Mouse (Mus musculus) myocyte (in vitro differentiated cells): ENCODE data around the gene Oprd1.

ENCODE experiments used
- POLR2A ChIP-seq: IDR thresholded peaks from one replicate; pipeline ENCODE4 v1.6.1; 2011; ENCODE audit warnings: low read depth, mild to moderate bottlenecking, control low read depth, moderate library complexity; ENCODE audit not compliant: insufficient read length
- USF1 ChIP-seq: IDR thresholded peaks from one replicate; pipeline ENCODE4 v1.6.1; 2011; ENCODE audit warnings: low read depth, mild to moderate bottlenecking, control low read depth, moderate library complexity

DNA sequence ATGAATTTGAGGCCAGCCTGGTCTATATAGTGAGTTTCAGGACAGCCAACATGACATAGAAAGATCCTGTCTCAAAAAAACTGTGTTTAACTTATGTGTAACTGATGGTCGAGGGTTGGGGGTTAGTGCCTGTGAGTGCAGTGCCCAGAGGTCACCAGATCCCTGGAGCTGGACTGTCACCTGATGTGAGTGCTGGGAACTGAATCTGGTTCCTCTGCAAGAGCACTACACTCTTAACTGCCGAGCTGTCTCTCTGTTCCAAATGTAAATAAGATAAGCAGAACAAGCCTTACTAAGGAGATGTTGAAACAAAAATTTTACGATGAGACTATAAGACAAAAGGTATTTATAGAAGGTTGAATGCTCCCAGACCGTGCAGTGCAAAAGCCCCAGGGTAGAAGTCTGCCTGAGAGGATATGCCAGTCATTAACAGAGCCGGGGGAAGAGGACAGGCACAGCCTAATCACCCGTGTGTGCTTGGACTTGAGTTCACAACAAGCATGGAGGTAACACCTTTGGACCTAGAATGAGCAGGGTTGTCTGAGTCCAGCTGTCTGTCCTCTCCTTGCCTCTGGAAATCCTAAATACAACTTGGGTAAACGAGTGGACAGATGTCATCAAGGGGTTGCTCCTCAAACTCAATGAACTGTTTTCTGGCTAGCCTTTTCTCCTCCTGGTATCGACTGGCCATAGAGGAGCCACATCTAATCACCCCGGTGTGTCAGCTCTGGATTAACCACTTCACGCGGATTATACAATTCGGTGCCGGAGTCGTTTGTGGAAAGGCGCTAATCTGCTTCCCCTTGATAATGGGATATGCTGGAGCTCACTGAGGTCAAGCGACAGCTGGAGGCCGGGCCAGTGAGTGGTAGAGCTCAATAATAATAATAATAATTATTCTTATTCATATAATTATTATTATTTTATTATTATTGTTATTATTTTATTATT lies 81.1 kb downstream of the Oprd1 start:
- no peak for TF ChIP-seq USF1
- TF ChIP-seq POLR2A: no peak
